Mouse (Mus musculus): Measurements from ENCODE around the gene Slc39a8. TPM values are rescaled to one million over a fixed set of nuclear protein-coding genes. Genes with fewer than 3 reads are reported as not detected.

Gene Slc39a8
- 2.0 and 2.8 TPM in 2 replicates for polyA plus RNA-seq (2012; rRNA removed)

DNA sequence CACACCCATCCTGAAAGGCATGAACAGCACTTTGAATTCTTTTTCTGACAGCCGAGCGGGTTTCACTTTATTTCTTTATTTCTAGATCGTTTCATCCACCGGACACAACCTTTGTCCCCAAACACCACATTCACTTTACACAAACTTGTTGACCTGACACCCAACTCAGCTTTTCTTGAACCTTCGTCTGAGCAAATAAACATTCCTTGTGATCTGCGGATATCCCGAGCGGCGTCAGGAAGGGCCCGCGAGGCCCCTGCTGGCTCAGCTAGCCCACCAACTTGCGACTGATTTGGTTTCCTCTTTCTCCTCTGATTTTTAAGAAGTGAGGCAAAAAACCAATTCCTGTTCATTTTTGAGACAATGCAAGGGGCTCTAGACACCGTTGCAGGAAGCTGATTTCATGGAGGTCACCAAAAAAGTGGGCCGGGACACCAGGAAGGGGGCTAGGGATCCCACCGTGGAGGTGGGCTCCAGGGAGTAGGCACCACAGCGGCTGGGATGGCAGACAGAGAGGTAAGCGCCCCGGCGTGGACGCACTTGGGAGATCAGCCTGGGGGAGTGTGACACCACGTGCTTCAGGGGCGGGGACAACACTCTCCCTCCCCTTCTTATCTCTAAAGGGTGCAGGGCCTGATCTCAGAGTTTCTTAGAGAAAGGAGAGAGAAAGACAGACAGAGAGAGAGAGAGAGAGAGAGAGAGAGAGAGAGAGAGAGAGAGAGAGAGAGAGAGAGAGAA, at the start of gene Slc39a8:
TSS of gene Slc39a8 (plus strand) at position 264 of the 738 bp plus-strand sequence.
- H3K4me1 ChIP-seq (ENCODE audit: control insufficient read depth, insufficient read depth, insufficient read length), result peaks cover 6% of the 10 kb centered on the region
- H3K36me3 ChIP-seq (ENCODE audit: control insufficient read depth, insufficient read depth, low read length), result no peaks in the 10 kb centered on the region
- H3K4me3 ChIP-seq (ENCODE audit: extremely low read depth, insufficient read depth, insufficient read length), result peak within 1 kb of the TSS; percentile 67
- H3K27me3 ChIP-seq (ENCODE audit: control insufficient read depth, insufficient read depth, low read length), result no peaks in the 10 kb centered on the region
- WGBS, result under 1% methylated on average over 22 of the region's 22 CpGs
- TF ChIP-seq POLR2A (IDR thresholded peaks at IDR 0.05; ENCODE audit: low read depth, low read length), result no peak
- TF ChIP-seq CTCF (IDR thresholded peaks at IDR 0.05; ENCODE audit: extremely low read depth, insufficient read depth, insufficient read length, insufficient replicate concordance), result no peak
- peak; percentile 57 to 77 for DNase-seq (ENCODE audit: low read depth in 1 of 2, low spot score in 2 of 2)
- peak within 1 kb of the TSS; percentile 39 for H3K27ac ChIP-seq (ENCODE audit: insufficient read depth, low read length)

DNA sequence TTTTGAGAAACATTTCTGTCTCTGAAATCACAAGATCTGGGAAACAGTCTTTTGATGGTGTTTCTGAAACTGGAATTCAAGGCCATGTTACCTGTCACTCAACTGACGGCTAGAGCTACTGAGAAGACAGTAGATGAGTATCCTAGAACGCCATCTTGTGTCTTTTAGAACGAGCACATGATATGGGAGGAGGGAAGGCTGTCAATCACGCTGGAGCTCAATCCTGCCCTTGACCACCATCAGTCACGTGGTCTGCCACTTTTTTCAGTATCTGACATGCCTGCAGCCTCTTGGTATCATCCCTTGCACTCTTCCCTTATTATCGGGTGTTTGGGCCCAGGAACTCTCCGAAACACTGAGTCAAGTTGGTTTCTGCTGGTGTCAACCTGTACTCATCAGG, 40.0 kb upstream of the Slc39a8 start:
- no peak overlapping the region for H3K27ac ChIP-seq (ENCODE audit: insufficient read depth, low read length)
- TF ChIP-seq POLR2A (IDR thresholded peaks at IDR 0.05; ENCODE audit: low read depth, low read length), result no peak
- TF ChIP-seq CTCF (IDR thresholded peaks at IDR 0.05; ENCODE audit: extremely low read depth, insufficient read depth, insufficient read length, insufficient replicate concordance), result no peak
- H3K4me1 ChIP-seq (ENCODE audit: control insufficient read depth, insufficient read depth, insufficient read length), result no peaks in the 10 kb centered on the region
- 82% methylated on average over 7 of the region's 7 CpGs for WGBS
- DNase-seq (ENCODE audit: low read depth in 1 of 2, low spot score in 2 of 2), result no peak
- H3K4me3 ChIP-seq (ENCODE audit: extremely low read depth, insufficient read depth, insufficient read length), result no peak overlapping the region
- H3K36me3 ChIP-seq (ENCODE audit: control insufficient read depth, insufficient read depth, low read length), result no peaks in the 10 kb centered on the region
- no peaks in the 10 kb centered on the region for H3K27me3 ChIP-seq (ENCODE audit: control insufficient read depth, insufficient read depth, low read length)

DNA sequence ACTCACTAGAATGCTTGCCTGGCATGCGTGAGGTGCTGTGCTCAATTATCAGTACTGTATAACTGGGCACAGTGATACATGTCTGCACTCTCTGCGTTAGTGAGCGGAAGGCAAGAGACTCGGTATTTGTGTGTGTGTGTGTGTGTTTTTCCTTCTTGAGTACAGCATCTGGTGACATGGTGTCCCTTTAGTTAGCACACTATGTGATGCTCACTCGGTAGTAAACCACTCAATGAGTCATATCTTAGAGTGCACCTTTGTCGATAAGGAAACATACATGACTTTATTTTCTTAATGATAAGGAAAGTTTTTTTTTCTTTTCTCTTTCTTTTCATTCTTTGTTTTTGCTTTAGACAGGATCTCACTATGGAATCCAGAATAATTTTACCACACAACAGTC, 29.0 kb upstream of the Slc39a8 start:
- no peak overlapping the region for H3K4me3 ChIP-seq (ENCODE audit: extremely low read depth, insufficient read depth, insufficient read length)
- no peaks in the 10 kb centered on the region for H3K4me1 ChIP-seq (ENCODE audit: control insufficient read depth, insufficient read depth, insufficient read length)
- H3K36me3 ChIP-seq (ENCODE audit: control insufficient read depth, insufficient read depth, low read length), result no peaks in the 10 kb centered on the region
- TF ChIP-seq CTCF (IDR thresholded peaks at IDR 0.05; ENCODE audit: extremely low read depth, insufficient read depth, insufficient read length, insufficient replicate concordance) (no peak), POLR2A (IDR thresholded peaks at IDR 0.05; ENCODE audit: low read depth, low read length) (no peak)
- WGBS, result 92% methylated on average over 6 of the region's 6 CpGs
- no peaks in the 10 kb centered on the region for H3K27me3 ChIP-seq (ENCODE audit: control insufficient read depth, insufficient read depth, low read length)
- DNase-seq (ENCODE audit: low read depth in 1 of 2, low spot score in 2 of 2), result no peak
- no peak overlapping the region for H3K27ac ChIP-seq (ENCODE audit: insufficient read depth, low read length)

GRCm38 (mm10) chr3:135798241-135798640, 26.8 kb upstream of the Slc39a8 start:
- WGBS, result 76% methylated on average over 3 of the region's 3 CpGs
- Histone ChIP-seq H3K4me3 (ENCODE audit: extremely low read depth, insufficient read depth, insufficient read length) (no peak overlapping the region), H3K27me3 (ENCODE audit: control insufficient read depth, insufficient read depth, low read length) (no peaks in the 10 kb centered on the region), H3K27ac (ENCODE audit: insufficient read depth, low read length) (no peak overlapping the region), H3K36me3 (ENCODE audit: control insufficient read depth, insufficient read depth, low read length) (no peaks in the 10 kb centered on the region), H3K4me1 (ENCODE audit: control insufficient read depth, insufficient read depth, insufficient read length) (no peaks in the 10 kb centered on the region)
- no peak for DNase-seq (ENCODE audit: low read depth in 1 of 2, low spot score in 2 of 2)
- TF ChIP-seq CTCF (IDR thresholded peaks at IDR 0.05; ENCODE audit: extremely low read depth, insufficient read depth, insufficient read length, insufficient replicate concordance), result no peak
- TF ChIP-seq POLR2A (IDR thresholded peaks at IDR 0.05; ENCODE audit: low read depth, low read length), result no peak

DNA sequence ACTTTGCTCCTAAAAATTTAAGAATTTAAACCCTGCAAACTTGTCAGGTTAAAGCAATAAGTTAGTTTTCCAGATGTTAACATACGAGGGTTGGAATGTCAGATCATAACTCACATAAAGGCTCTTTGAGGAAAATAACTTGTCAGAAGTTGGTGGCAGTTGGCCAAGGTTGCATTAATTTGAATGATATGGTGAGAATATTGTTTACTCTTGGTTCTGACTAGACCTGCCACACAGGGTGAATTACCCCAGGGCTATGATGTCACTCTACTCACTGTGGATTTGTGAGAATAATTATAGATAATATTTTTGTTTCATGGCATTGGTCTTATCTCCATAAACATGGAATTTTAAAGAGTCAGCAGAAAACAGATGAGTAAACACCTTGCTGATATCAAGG, 26.4 kb upstream of the Slc39a8 start:
- H3K4me1 ChIP-seq (ENCODE audit: control insufficient read depth, insufficient read depth, insufficient read length), result no peaks in the 10 kb centered on the region
- H3K4me3 ChIP-seq (ENCODE audit: extremely low read depth, insufficient read depth, insufficient read length), result no peak overlapping the region
- WGBS, result 80% methylated on average over 1 of the region's 1 CpGs
- no peak for DNase-seq (ENCODE audit: low read depth in 1 of 2, low spot score in 2 of 2)
- H3K27ac ChIP-seq (ENCODE audit: insufficient read depth, low read length), result no peak overlapping the region
- H3K27me3 ChIP-seq (ENCODE audit: control insufficient read depth, insufficient read depth, low read length), result no peaks in the 10 kb centered on the region
- no peak for TF ChIP-seq CTCF (IDR thresholded peaks at IDR 0.05; ENCODE audit: extremely low read depth, insufficient read depth, insufficient read length, insufficient replicate concordance)
- no peak for TF ChIP-seq POLR2A (IDR thresholded peaks at IDR 0.05; ENCODE audit: low read depth, low read length)
- no peaks in the 10 kb centered on the region for H3K36me3 ChIP-seq (ENCODE audit: control insufficient read depth, insufficient read depth, low read length)

DNA sequence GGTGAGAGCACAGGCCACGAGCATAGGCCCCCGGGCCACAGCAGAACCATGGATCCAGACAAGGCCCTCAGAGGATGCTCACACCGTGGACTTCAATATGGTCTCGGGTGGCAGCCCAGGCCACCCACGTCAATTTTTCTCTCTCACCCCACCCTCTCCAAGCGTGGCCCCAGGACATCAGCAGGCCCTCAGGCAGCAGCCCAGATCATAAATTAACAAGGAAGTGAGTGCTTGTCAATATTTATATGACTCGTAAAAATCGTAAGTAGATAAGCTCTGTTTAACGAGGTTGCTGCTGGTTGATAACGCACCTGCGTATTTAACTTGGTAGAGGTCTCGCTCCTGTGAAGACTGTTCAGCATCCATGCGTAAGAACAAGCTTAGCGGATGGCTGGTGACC, 10.4 kb upstream of the Slc39a8 start:
- Histone ChIP-seq H3K4me3 (ENCODE audit: extremely low read depth, insufficient read depth, insufficient read length) (no peak overlapping the region), H3K4me1 (ENCODE audit: control insufficient read depth, insufficient read depth, insufficient read length) (no peaks in the 10 kb centered on the region), H3K36me3 (ENCODE audit: control insufficient read depth, insufficient read depth, low read length) (no peaks in the 10 kb centered on the region), H3K27ac (ENCODE audit: insufficient read depth, low read length) (no peak overlapping the region), H3K27me3 (ENCODE audit: control insufficient read depth, insufficient read depth, low read length) (no peaks in the 10 kb centered on the region)
- WGBS, result 92% methylated on average over 14 of the region's 14 CpGs
- no peak for DNase-seq (ENCODE audit: low read depth in 1 of 2, low spot score in 2 of 2)
- TF ChIP-seq POLR2A (IDR thresholded peaks at IDR 0.05; ENCODE audit: low read depth, low read length), result no peak
- TF ChIP-seq CTCF (IDR thresholded peaks at IDR 0.05; ENCODE audit: extremely low read depth, insufficient read depth, insufficient read length, insufficient replicate concordance), result no peak
